Mouse (Mus musculus) adrenal gland, adult 18-20 months (tissue): Measurements from ENCODE around the gene Gm20708. TPM values are rescaled to one million over a fixed set of nuclear protein-coding genes. Genes with fewer than 3 reads are reported as not detected.

Experiments used
- DNase-seq, 2 experiments: peaks; one replicate each; pipeline ENCODE4 v3.0.0; 2021 to 2022; ENCODE audit warnings: low spot score in 2 of 2
- total RNA-seq, 2 experiments: library from RNA; stranded (reverse); gene quantifications; 1 replicate in 1 of 2; 2 replicates in 1 of 2; pipeline ENCODE4 v1.2.3; 2021

Gm20708 gene
- total RNA-seq, 2 experiments from 2014 or later: 0.80 TPM; not detected in 1

- DNase-seq: no peak
Measured at GRCm38 (mm10) chr11:117888853-117889822, 79.7 kb downstream of the Gm20708 start.

Other genes with a start within 250 kb of the Gm20708 start
- 10 to 100 TPM; 20.4 to 24.5 TPM for gene Tnrc6c, start 155.4 kb upstream of the Gm20708 start, total RNA-seq
- 1 to 10 TPM; 3.2 to 4.3 TPM for gene Tmc8, start 27.6 kb upstream of the Gm20708 start, total RNA-seq
- gene Tmc6, start 27.5 kb upstream of the Gm20708 start, total RNA-seq: 10 to 100 TPM; 24.1 to 27.0 TPM
- gene 6030468B19Rik, start 12.0 kb upstream of the Gm20708 start, total RNA-seq: not detected
- gene Syngr2, start within 50 bp of the Gm20708 start, total RNA-seq: 100 to 1,000 TPM in 1 of 2 experiments, 10 to 100 TPM in 1; 65.4 to 101 TPM
- 1 to 10 TPM; 4.7 to 6.1 TPM for gene Afmid, start 16.3 kb downstream of the Gm20708 start, total RNA-seq
- 1 to 10 TPM; 2.2 to 3.8 TPM for gene Tk1, start 16.4 kb downstream of the Gm20708 start, total RNA-seq
- gene Birc5, start 39.6 kb downstream of the Gm20708 start, total RNA-seq: 1 to 10 TPM in 1 of 2 experiments, under 1 TPM in 1; 0.61 to 1.2 TPM
- gene Tmem235, start 51.1 kb downstream of the Gm20708 start, total RNA-seq: not detected
- 10 to 100 TPM in 1 of 2 experiments, 1 to 10 TPM in 1; 9.4 to 13.0 TPM for gene Tha1, start 63.8 kb downstream of the Gm20708 start, total RNA-seq
- gene Socs3, start 160.4 kb downstream of the Gm20708 start, total RNA-seq: 1 to 10 TPM; 4.2 to 5.6 TPM
- gene Pgs1, start 176.6 kb downstream of the Gm20708 start, total RNA-seq: 10 to 100 TPM; 47.8 to 65.5 TPM